Mouse (Mus musculus): ENCODE measurements at regions not wholly inside any gene's neighbourhood (a gene's known extent, or its start where the extent isn't known, plus 50 kb on each side); places are given as distances from the start of the nearest gene placed in this dataset.

DNA sequence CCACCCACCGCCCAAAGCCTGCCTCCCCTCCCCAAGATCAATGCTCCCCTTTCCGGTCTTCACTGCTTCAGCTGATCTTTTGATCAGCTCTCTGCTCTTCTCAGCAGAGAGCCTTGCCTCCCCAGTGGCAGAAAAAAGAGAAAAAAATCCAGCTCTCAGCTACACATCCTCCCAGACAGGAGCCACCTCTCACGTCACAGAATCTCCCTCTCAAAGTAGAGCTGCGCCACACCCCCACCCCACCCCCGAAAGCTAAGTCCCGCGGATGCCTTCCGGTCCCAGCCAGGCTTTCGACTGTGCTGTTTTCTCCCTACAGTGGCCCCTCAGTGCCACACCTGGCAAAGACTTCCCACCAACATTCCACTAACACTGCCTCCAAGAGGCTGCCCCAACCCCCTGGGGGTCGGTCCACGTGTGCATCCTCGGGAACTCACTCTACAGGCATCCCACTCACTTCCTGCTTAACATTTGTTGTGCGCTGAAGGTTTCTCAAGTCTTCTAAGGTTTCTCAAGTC is 99.4 kb downstream of the Il20rb start:
- TF ChIP-seq CTCF (IDR thresholded peaks at IDR 0.05; ENCODE audit: insufficient read depth, low read depth, low read length), result no peak
- TF ChIP-seq POLR2A (IDR thresholded peaks at IDR 0.05; ENCODE audit: insufficient read depth, low read depth, low read length), result no peak
- Histone ChIP-seq H3K4me3 (ENCODE audit: insufficient read depth, low read depth, low read length) (no peak overlapping the region), H3K27ac (ENCODE audit: insufficient read depth, low read depth, low read length) (no peak overlapping the region), H3K4me1 (ENCODE audit: control insufficient read depth, insufficient read depth, low read length) (no peaks in the 10 kb centered on the region)
- WGBS, result 56% methylated on average over 13 of the region's 13 CpGs

DNA sequence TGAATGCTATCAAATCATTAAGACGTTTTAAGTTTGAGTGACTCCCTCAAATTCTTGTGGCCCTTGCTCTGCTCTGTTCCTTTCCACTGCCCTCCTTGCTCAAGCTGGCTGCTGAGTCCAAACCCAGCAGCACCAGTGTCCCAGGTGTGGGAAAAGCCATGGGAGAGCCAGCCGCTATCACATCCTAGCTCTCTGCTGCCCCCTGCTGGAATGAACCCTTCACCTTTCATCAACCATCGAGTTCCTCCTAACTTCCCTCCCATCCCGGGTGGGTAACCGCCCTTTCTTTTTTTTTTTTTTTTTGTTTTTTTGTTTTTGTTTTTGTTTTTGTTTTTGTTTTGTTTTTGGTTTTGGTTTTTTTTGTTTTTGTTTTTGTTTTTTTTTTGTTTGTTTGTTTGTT is 104.1 kb downstream of the Il20rb start:
- TF ChIP-seq CTCF (IDR thresholded peaks at IDR 0.05; ENCODE audit: insufficient read depth, low read depth, low read length), result no peak
- no peak for TF ChIP-seq POLR2A (IDR thresholded peaks at IDR 0.05; ENCODE audit: insufficient read depth, low read depth, low read length)
- no peaks in the 10 kb centered on the region for H3K4me1 ChIP-seq (ENCODE audit: control insufficient read depth, insufficient read depth, low read length)
- no peak overlapping the region for H3K27ac ChIP-seq (ENCODE audit: insufficient read depth, low read depth, low read length)
- 45% methylated on average over 5 of the region's 5 CpGs for WGBS
- no peak overlapping the region for H3K4me3 ChIP-seq (ENCODE audit: insufficient read depth, low read depth, low read length)

DNA sequence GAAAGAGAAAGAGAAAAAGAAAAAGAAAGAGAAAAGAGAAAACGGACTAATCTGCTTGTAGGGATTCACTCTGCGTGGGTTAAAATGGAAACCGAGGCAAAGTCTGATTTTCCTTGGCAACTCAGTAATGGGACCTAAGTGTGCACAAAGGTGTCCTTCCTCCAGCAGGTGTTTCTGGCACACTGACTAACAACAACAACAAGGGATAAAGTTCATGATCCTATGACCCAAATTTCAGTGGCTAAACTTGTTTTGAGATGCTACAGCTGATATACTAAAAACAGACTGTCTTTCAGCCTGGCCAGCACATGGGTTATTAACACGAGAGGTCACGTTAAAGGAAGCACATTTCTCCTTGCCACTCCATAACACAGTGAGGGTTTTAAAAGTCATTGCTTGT is 116.7 kb downstream of the Il20rb start:
- no peak for TF ChIP-seq CTCF (IDR thresholded peaks at IDR 0.05; ENCODE audit: insufficient read depth, low read depth, low read length)
- TF ChIP-seq POLR2A (IDR thresholded peaks at IDR 0.05; ENCODE audit: insufficient read depth, low read depth, low read length), result no peak
- WGBS, result 91% methylated on average over 5 of the region's 5 CpGs
- Histone ChIP-seq H3K4me1 (ENCODE audit: control insufficient read depth, insufficient read depth, low read length) (no peaks in the 10 kb centered on the region), H3K27ac (ENCODE audit: insufficient read depth, low read depth, low read length) (no peak overlapping the region), H3K4me3 (ENCODE audit: insufficient read depth, low read depth, low read length) (no peak overlapping the region)

DNA sequence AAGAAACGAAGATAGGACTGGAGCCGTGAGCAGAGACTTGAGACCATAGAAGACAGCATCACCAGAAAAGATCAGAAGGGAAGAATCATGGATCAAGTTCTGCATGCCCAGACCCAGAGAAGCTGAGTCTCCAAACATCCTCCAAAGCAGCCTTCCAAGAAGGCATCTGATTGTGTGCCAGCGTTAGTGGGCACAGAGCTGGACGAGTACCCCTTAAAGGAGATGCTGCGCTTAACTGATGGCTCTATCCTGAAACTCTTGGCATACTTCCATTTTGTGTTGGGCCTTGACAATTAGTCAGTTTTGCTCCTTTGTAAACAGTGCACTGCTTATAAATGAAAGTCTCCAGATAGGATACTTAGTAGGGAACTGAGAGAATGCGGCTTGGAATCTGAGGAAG is 119.8 kb downstream of the Il20rb start:
- Histone ChIP-seq H3K27ac (ENCODE audit: insufficient read depth, low read depth, low read length) (no peak overlapping the region), H3K4me1 (ENCODE audit: control insufficient read depth, insufficient read depth, low read length) (no peaks in the 10 kb centered on the region), H3K4me3 (ENCODE audit: insufficient read depth, low read depth, low read length) (no peak overlapping the region)
- no peak for TF ChIP-seq CTCF (IDR thresholded peaks at IDR 0.05; ENCODE audit: insufficient read depth, low read depth, low read length)
- no peak for TF ChIP-seq POLR2A (IDR thresholded peaks at IDR 0.05; ENCODE audit: insufficient read depth, low read depth, low read length)
- WGBS, result 75% methylated on average over 6 of the region's 6 CpGs

DNA sequence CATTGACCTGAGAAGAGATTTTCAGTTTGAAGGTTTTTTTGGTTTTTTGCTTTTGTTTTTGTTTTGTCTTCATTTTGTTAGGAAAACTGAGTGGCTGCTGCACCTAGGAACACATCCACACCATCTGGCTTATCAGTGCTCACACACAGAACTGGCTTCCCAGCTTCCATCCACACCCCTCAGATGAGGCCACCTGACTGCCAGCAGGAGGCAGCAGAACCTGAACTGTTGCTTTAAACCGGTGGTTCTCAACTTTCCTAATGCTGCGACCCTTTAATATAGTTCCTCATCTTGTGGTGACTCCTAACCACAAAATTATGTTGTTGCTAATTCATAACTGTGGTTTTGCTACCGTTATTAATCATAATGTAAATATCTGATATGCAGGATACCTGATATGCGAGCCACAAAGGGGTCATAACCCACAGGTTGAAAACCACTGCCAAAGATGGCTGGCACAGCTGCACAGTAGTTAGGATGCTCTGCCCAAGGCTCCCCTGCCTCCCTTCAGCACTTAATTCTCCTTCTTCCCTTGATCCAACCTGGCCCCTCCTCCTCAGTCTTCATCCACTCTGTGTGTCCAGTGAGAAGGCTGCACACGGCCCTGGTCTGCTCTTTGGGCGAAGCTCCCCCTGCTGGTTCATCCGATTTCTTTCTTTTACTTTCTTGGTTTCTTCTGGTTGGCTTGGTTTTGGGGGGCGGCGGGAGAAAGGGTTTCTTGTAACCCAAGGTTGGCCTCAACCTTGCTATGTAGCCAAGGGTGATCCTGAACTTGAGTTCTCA is 126.5 kb downstream of the Il20rb start:
- no peak for TF ChIP-seq POLR2A (IDR thresholded peaks at IDR 0.05; ENCODE audit: insufficient read depth, low read depth, low read length)
- TF ChIP-seq CTCF (IDR thresholded peaks at IDR 0.05; ENCODE audit: insufficient read depth, low read depth, low read length), result no peak
- Histone ChIP-seq H3K27ac (ENCODE audit: insufficient read depth, low read depth, low read length) (no peak overlapping the region), H3K4me1 (ENCODE audit: control insufficient read depth, insufficient read depth, low read length) (no peaks in the 10 kb centered on the region), H3K4me3 (ENCODE audit: insufficient read depth, low read depth, low read length) (no peak overlapping the region)
- WGBS, result 73% methylated on average over 9 of the region's 9 CpGs

DNA sequence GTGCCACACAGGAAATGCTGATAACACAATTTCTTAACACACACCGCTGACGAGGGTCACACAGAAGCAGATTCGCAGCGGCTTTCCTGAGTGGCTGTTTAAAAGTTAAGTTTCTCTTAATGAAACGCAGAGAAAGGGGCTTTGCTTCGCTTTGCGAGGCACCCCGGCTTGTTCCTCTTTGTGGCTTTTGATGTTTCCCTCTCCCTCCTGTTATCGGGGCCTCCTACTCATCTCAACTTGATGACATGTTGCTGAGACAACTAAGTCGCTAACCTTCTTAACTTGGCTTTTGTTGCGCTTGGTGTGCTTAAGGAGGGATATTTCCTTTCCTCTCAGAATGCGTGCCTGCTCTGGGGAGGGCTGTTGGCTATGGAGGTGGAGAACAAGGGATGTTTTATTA is 129.0 kb downstream of the Il20rb start:
- Histone ChIP-seq H3K27ac (ENCODE audit: insufficient read depth, low read depth, low read length) (no peak overlapping the region), H3K4me1 (ENCODE audit: control insufficient read depth, insufficient read depth, low read length) (no peaks in the 10 kb centered on the region), H3K4me3 (ENCODE audit: insufficient read depth, low read depth, low read length) (no peak overlapping the region)
- WGBS, result 25% methylated on average over 12 of the region's 12 CpGs
- no peak for TF ChIP-seq CTCF (IDR thresholded peaks at IDR 0.05; ENCODE audit: insufficient read depth, low read depth, low read length)
- TF ChIP-seq POLR2A (IDR thresholded peaks at IDR 0.05; ENCODE audit: insufficient read depth, low read depth, low read length), result no peak

DNA sequence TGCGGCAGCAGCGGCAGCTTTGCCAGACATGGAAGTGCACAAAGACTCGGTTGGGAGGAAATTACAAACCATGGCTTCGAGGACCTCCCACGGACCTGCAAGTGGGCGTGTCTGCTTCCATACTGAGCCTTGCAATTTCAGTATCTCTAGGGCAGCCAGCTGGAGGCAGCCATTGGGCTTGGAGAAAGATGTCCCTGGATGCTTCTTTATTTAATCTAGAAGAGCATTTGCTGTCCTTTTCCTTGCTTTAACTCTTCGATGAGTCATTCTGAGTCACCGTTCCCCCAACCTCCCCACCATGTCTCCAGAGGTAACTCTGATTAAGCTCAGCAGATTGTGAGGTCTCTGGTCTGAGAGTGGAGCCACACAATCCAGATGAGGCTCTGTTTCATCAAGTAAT is 145.8 kb downstream of the Il20rb start:
- 29% methylated on average over 8 of the region's 8 CpGs for WGBS
- no peak overlapping the region for H3K4me3 ChIP-seq (ENCODE audit: insufficient read depth, low read depth, low read length)
- TF ChIP-seq CTCF (IDR thresholded peaks at IDR 0.05; ENCODE audit: insufficient read depth, low read depth, low read length) (no peak), POLR2A (IDR thresholded peaks at IDR 0.05; ENCODE audit: insufficient read depth, low read depth, low read length) (no peak)

DNA sequence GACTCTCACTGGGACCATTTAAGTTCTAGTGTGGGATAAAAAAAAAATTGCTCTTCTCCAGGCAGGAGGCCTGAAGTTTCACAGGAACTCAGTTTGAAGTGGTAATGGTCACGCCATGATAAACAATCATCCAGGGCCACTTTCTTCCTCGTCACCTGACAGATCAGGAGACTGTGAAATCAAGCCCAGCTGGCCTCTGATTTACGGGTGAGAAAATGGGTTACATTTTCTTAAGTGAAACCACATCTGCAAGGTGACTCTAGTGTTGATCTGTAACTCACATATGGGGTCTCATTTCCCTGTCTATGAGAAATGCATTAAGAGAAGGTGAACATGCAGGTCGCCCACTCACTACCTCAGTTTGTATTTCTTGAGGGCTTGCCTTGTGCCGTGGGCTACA is 178.8 kb downstream of the Il20rb start:
- WGBS, result 84% methylated on average over 5 of the region's 5 CpGs
- TF ChIP-seq POLR2A (IDR thresholded peaks at IDR 0.05; ENCODE audit: insufficient read depth, low read depth, low read length) (no peak), CTCF (IDR thresholded peaks at IDR 0.05; ENCODE audit: insufficient read depth, low read depth, low read length) (no peak)

More for the DNA sequence above, 145.8 kb downstream of the Il20rb start:
- Histone ChIP-seq H3K4me1 (ENCODE audit: control insufficient read depth, insufficient read depth, low read length) (peaks cover 11% of the 10 kb centered on the region), H3K27ac (ENCODE audit: insufficient read depth, low read depth, low read length) (no peak overlapping the region)

DNA sequence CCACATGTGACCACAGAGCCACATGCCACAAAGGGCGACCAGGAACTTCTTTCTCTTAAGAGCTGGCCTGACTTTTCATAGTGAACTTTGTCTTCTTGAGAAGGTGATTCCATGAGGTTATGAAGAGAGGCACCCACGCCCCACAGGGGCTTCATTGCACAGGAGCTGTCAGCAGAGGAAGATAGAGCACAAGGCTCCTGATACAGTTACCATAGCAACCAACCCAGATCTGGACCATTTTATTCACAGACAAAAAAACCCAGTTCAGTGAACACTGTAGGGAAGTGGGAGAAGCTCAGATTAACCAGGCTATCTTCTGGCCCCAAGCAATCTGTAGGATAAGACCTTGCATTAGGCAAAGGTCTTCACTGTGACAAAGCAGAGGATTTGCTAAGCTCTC is 179.2 kb downstream of the Il20rb start:
- Histone ChIP-seq H3K4me3 (ENCODE audit: insufficient read depth, low read depth, low read length) (no peak overlapping the region), H3K4me1 (ENCODE audit: control insufficient read depth, insufficient read depth, low read length) (no peaks in the 10 kb centered on the region), H3K27ac (ENCODE audit: insufficient read depth, low read depth, low read length) (no peak overlapping the region)
- TF ChIP-seq CTCF (IDR thresholded peaks at IDR 0.05; ENCODE audit: insufficient read depth, low read depth, low read length) (no peak), POLR2A (IDR thresholded peaks at IDR 0.05; ENCODE audit: insufficient read depth, low read depth, low read length) (no peak)
- WGBS, result 71% methylated on average over 2 of the region's 2 CpGs

More for the DNA sequence above, 178.8 kb downstream of the Il20rb start:
- no peak overlapping the region for H3K27ac ChIP-seq (ENCODE audit: insufficient read depth, low read depth, low read length)
- no peaks in the 10 kb centered on the region for H3K4me1 ChIP-seq (ENCODE audit: control insufficient read depth, insufficient read depth, low read length)
- H3K4me3 ChIP-seq (ENCODE audit: insufficient read depth, low read depth, low read length), result no peak overlapping the region
